Mouse (Mus musculus) urinary bladder, postnatal 36 days (tissue): Measurements from ENCODE around the gene Gm10118.

ENCODE experiments used
- DNase-seq, 2 experiments: peaks; one replicate each; pipeline ENCODE4 v3.0.0; 2022; ENCODE audit warnings: low spot score in 2 of 2, mixed read lengths in 1 of 2

Gene Gm10118

GRCm38 (mm10) chr10:63927334-63927733 lies at the start of gene Gm10118:
TSS of gene Gm10118 (minus strand) at chr10:63927434.
- no peak for DNase-seq

- DNase-seq = no peak
These were observed 45.1 kb upstream of the Gm10118 start for GRCm38 (mm10) chr10:63972300-63972699.

- DNase-seq = peak in 1 of 2 experiments; percentile 24
These were observed 27.2 kb upstream of the Gm10118 start for GRCm38 (mm10) chr10:63954308-63954930.

- no peak for DNase-seq
These were observed 24.2 kb upstream of the Gm10118 start for GRCm38 (mm10) chr10:63951481-63951880.

GRCm38 (mm10) chr10:63950867-63951266 lies 23.6 kb upstream of the Gm10118 start:
- DNase-seq = no peak

- DNase-seq = no peak
These were observed 20.0 kb upstream of the Gm10118 start for GRCm38 (mm10) chr10:63947266-63947665.

GRCm38 (mm10) chr10:63945534-63945933 lies 18.3 kb upstream of the Gm10118 start:
- no peak for DNase-seq

GRCm38 (mm10) chr10:63933946-63934345 lies 6.7 kb upstream of the Gm10118 start:
- DNase-seq = no peak

- DNase-seq = no peak
These were observed 18.4 kb downstream of the Gm10118 start for GRCm38 (mm10) chr10:63908878-63909277.

GRCm38 (mm10) chr10:63899891-63900290 lies 27.3 kb downstream of the Gm10118 start:
- DNase-seq = no peak

GRCm38 (mm10) chr10:63894612-63895011 lies 32.6 kb downstream of the Gm10118 start:
- no peak for DNase-seq

GRCm38 (mm10) chr10:63886449-63887088 lies 40.7 kb downstream of the Gm10118 start:
- no peak for DNase-seq

- peak in 1 of 2 experiments; percentile 20 for DNase-seq
These were observed 46.8 kb downstream of the Gm10118 start for GRCm38 (mm10) chr10:63880462-63880903.
